Mouse (Mus musculus) C2C12 (cell line): ENCODE data around the gene Atp6v1a. TPM values are rescaled to one million over a fixed set of nuclear protein-coding genes. Genes with fewer than 3 reads are reported as not detected.

Experiments used
- H3K27me3 ChIP-seq: one replicate; pipeline ENCODE4 v1.6.1; 2011; ENCODE audit not compliant: control insufficient read depth, insufficient read depth, insufficient read length
- H3K36me3 ChIP-seq: one replicate; pipeline ENCODE4 v1.6.1; 2011; ENCODE audit not compliant: control insufficient read depth, insufficient read depth
- H3K4me3 ChIP-seq: one replicate; pipeline ENCODE4 v1.5.1; 2011; ENCODE audit warnings: mild to moderate bottlenecking, control low read depth; ENCODE audit not compliant: poor library complexity, insufficient read depth, severe bottlenecking
- H3K79me2 ChIP-seq: one replicate; pipeline ENCODE4 v1.6.1; 2011; ENCODE audit not compliant: control insufficient read depth, insufficient read depth
- H3K79me3 ChIP-seq: one replicate; pipeline ENCODE4 v1.6.1; 2011; ENCODE audit warnings: low read depth, control low read depth
- H3ac ChIP-seq: one replicate; pipeline ENCODE3; 2011; ENCODE audit warnings: low read depth; ENCODE audit not compliant: control insufficient read depth, insufficient read length
- CEBPB ChIP-seq: IDR thresholded peaks from one replicate; pipeline ENCODE4 v1.6.1; 2011; ENCODE audit warnings: low read depth, mild to moderate bottlenecking, control low read depth, moderate library complexity
- CTCF ChIP-seq: IDR thresholded peaks from one replicate; pipeline ENCODE4 v1.5.1; 2011; ENCODE audit not compliant: control insufficient read depth, insufficient read depth, insufficient read length
- FOSL1 ChIP-seq: IDR thresholded peaks from one replicate; pipeline ENCODE4 v1.8.0; 2011; ENCODE audit warnings: mild to moderate bottlenecking, low read length; ENCODE audit not compliant: poor library complexity, insufficient read depth, severe bottlenecking
- MAX ChIP-seq: IDR thresholded peaks from one replicate; pipeline ENCODE4 v1.6.1; 2011; ENCODE audit warnings: mild to moderate bottlenecking, control low read depth
- MYOD1 ChIP-seq: IDR thresholded peaks from one replicate; pipeline ENCODE4 v1.6.1; 2011; ENCODE audit warnings: low read depth; ENCODE audit not compliant: control insufficient read depth, insufficient read length
- MYOG ChIP-seq: IDR thresholded peaks from one replicate; pipeline ENCODE4 v1.6.1; 2011; ENCODE audit not compliant: control insufficient read depth, insufficient read length; ENCODE audit errors: extremely low read depth
- USF1 ChIP-seq: IDR thresholded peaks from one replicate; pipeline ENCODE4 v1.6.1; 2011; ENCODE audit warnings: low read depth, mild to moderate bottlenecking, control low read depth, moderate library complexity
- long read RNA-seq, 2 experiments: library from polyadenylated mRNA; unstranded; transcript quantifications; one replicate each; pipeline ENCODE4 v2.0.0; 2019 to 2020
- polyA plus RNA-seq: library from polyadenylated mRNA; unstranded; fragments of >200 nt; fragmentation: generic; extraction: Trizol; gene quantifications from one replicate; pipeline ENCODE4 v1.2.1, GENCODE M21; 2012; ENCODE audit warnings: missing spikeins

Gene Atp6v1a
- polyA plus RNA-seq: 29.1 TPM
- long read RNA-seq, experiment 1, full-length matches to known transcripts: 47 of 67 reads
- long read RNA-seq, experiment 1, partial matches to known transcripts: 4 of 67 reads
- long read RNA-seq, experiment 1, other reads (novel, unspliced or antisense): 16 of 67 reads
- long read RNA-seq, experiment 2, full-length matches to known transcripts: 461 of 512 reads
- long read RNA-seq, experiment 2, partial matches to known transcripts: 10 of 512 reads
- long read RNA-seq, experiment 2, other reads (novel, unspliced or antisense): 41 of 512 reads

DNA sequence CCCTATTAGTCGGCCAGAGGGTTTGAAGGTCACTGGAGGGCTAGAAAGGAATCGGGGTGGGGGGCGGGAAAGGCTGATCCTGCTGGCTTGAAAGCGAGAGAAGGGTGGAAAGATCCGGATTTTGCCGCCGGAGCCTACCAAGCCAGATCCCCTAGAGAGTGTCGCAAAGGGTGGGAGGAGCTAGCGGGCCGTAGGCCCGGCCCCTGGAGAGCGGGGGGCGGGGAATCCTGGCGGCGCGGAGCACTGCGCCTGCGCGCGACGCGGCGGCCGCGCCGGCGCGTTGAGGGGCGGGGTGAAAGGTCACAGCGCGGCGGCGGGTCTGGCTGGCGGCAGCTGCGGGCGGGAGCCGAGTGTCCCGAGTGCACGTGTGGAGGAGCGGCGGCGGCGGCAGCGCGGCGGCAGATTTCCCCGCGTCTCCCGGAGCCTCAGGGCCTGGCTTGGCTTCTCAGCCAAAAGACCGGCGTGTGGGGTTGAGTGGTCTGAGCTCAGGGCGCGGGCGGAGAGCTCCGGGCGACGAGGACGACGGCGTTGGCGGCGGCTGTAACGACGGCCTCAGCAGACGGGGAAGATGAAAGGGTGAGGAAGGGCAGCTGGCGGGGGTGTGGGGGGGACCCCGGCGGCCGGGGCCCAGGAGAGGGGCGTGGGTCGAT lies at the start of gene Atp6v1a, which contains the start of gene Naa50:
Gene Atp6v1a (minus strand): TSS at position 170 of the 650 bp plus-strand sequence.
Gene Naa50 (plus strand): TSS at position 295 of the 650 bp plus-strand sequence.
- Histone ChIP-seq H3ac (peak within 1 kb of the TSS; percentile 99), H3K79me3 (peaks cover 66% of the 10 kb centered on the region), H3K79me2 (peaks cover 90% of the 10 kb centered on the region), H3K27me3 (no peaks in the 10 kb centered on the region), H3K36me3 (peaks cover 13% of the 10 kb centered on the region), H3K4me3 (peak within 1 kb of the TSS; percentile 92)
- TF ChIP-seq CEBPB (peak; percentile 29), MYOD1 (no peak)

- Histone ChIP-seq H3ac (no peak overlapping the region), H3K4me3 (no peak overlapping the region), H3K36me3 (no peaks in the 10 kb centered on the region), H3K27me3 (no peaks in the 10 kb centered on the region), H3K79me3 (no peaks in the 10 kb centered on the region), H3K79me2 (no peaks in the 10 kb centered on the region)
- TF ChIP-seq USF1 (no peak), MAX (no peak), CTCF (no peak), CEBPB (no peak), MYOG (no peak), MYOD1 (no peak), FOSL1 (no peak)
Measured at GRCm38 (mm10) chr16:44188766-44189165, 49.3 kb upstream of the Atp6v1a start.

GRCm38 (mm10) chr16:44187172-44187571 lies 47.7 kb upstream of the Atp6v1a start:
- Histone ChIP-seq H3K79me2 (no peaks in the 10 kb centered on the region), H3K27me3 (no peaks in the 10 kb centered on the region), H3K4me3 (no peak overlapping the region), H3K79me3 (no peaks in the 10 kb centered on the region), H3ac (no peak overlapping the region), H3K36me3 (no peaks in the 10 kb centered on the region)
- TF ChIP-seq CTCF (no peak), CEBPB (no peak), FOSL1 (no peak), MAX (no peak)

- no peak overlapping the region for H3K4me3 ChIP-seq
- TF ChIP-seq USF1 (no peak), CEBPB (no peak), FOSL1 (no peak), CTCF (no peak), MAX (no peak)
- no peaks in the 10 kb centered on the region for H3K36me3 ChIP-seq
- H3ac ChIP-seq: no peak overlapping the region
- no peaks in the 10 kb centered on the region for H3K79me2 ChIP-seq
- H3K79me3 ChIP-seq: no peaks in the 10 kb centered on the region
- no peaks in the 10 kb centered on the region for H3K27me3 ChIP-seq
Measured at GRCm38 (mm10) chr16:44184769-44185168, 45.3 kb upstream of the Atp6v1a start.

GRCm38 (mm10) chr16:44182597-44182996 lies 43.1 kb upstream of the Atp6v1a start:
- peaks cover 7% of the 10 kb centered on the region for H3K79me2 ChIP-seq
- TF ChIP-seq MYOD1 (no peak), CTCF (no peak), MYOG (no peak), CEBPB (no peak), MAX (no peak), FOSL1 (no peak), USF1 (no peak)

DNA sequence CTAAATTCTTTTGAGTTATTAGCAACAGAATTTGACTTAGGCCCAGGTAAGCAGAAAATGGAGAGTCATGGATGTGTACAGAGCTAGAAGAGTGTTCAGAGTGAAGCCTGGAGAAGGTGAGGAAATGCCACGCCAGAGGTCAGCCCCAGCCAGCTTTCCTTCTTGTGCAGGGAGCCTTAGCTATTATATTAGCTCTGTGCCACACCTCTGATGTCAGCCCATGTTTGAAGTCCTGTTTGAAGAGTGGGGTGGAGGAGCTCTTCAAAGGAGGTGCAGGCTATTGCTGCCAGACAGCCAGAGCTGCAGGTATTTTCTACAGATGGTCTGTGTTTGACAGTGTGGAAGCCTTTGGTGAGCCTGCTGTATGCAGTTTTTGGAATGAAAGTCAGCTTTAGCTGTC lies 39.0 kb upstream of the Atp6v1a start:
- no peak overlapping the region for H3K4me3 ChIP-seq
- no peaks in the 10 kb centered on the region for H3K27me3 ChIP-seq
- peaks cover 2% of the 10 kb centered on the region for H3K79me3 ChIP-seq
- H3K79me2 ChIP-seq: peaks cover 37% of the 10 kb centered on the region
- TF ChIP-seq FOSL1 (no peak), MYOG (no peak), CTCF (no peak), MYOD1 (no peak), USF1 (no peak), CEBPB (no peak), MAX (no peak)
- no peak overlapping the region for H3ac ChIP-seq
- no peaks in the 10 kb centered on the region for H3K36me3 ChIP-seq

More at GRCm38 (mm10) chr16:44182597-44182996, 43.1 kb upstream of the Atp6v1a start:
- Histone ChIP-seq H3ac (no peak overlapping the region), H3K27me3 (no peaks in the 10 kb centered on the region), H3K36me3 (no peaks in the 10 kb centered on the region), H3K79me3 (no peaks in the 10 kb centered on the region), H3K4me3 (no peak overlapping the region)
